Mouse (Mus musculus) MEL (cell line): ENCODE results near the gene Fem1b. TPM values are rescaled to one million over a fixed set of nuclear protein-coding genes. Genes with fewer than 3 reads are reported as not detected.

Experiments used
- DNase-seq: peaks from one replicate; pipeline ENCODE4 v3.0.0; 2011; ENCODE audit warnings: low read depth, low spot score
- H3K27ac ChIP-seq: 2 replicates; pipeline ENCODE4 v1.5.1; 2012; ENCODE audit warnings: low read depth, mild to moderate bottlenecking, control low read depth, low read length, moderate library complexity; ENCODE audit not compliant: control insufficient read depth
- H3K27me3 ChIP-seq, 2 experiments: fragments of 150-350 bp in 1 of 2; sonication (generic) in 1 of 2; 2 replicates each; pipeline ENCODE4 v1.6.1; 2012; ENCODE audit warnings: low read length in 2 of 2, mild to moderate bottlenecking in 2 of 2, improper control_type of control experiment in 1 of 2, moderate library complexity in 1 of 2; ENCODE audit not compliant: insufficient read depth in 2 of 2, control insufficient read depth in 1 of 2
- H3K36me3 ChIP-seq, 2 experiments: 2 replicates each; pipeline ENCODE4 v1.6.1; 2012 to 2014; ENCODE audit warnings: low read length in 2 of 2, improper control_type of control experiment in 1 of 2, inconsistent platforms in 1 of 2, mild to moderate bottlenecking in 1 of 2; ENCODE audit not compliant: insufficient read depth in 2 of 2, control insufficient read depth in 1 of 2
- H3K4me1 ChIP-seq, 2 experiments: fragments of 150-350 bp in 1 of 2; sonication (generic) in 1 of 2; 2 replicates each; pipeline ENCODE4 v1.6.1; 2012; ENCODE audit warnings: low read length in 2 of 2, improper control_type of control experiment in 1 of 2, mild to moderate bottlenecking in 1 of 2; ENCODE audit not compliant: insufficient read depth in 2 of 2, control insufficient read depth in 1 of 2
- H3K4me3 ChIP-seq, 2 experiments: fragments of 150-350 bp in 1 of 2; sonication (generic) in 1 of 2; 2 replicates each; pipeline ENCODE4 v1.5.1; 2012; ENCODE audit warnings: low read depth in 2 of 2, low read length in 2 of 2, mild to moderate bottlenecking in 2 of 2, moderate library complexity in 2 of 2, control low read depth in 1 of 2, improper control_type of control experiment in 1 of 2; ENCODE audit not compliant: control insufficient read depth in 1 of 2, insufficient read depth in 1 of 2
- H3K79me2 ChIP-seq: 2 replicates; pipeline ENCODE4 v1.6.1; 2012; ENCODE audit warnings: mild to moderate bottlenecking, low read length, moderate library complexity; ENCODE audit not compliant: control insufficient read depth, poor library complexity, insufficient read depth
- H3K9ac ChIP-seq: 2 replicates; pipeline ENCODE4 v1.6.1; 2012; ENCODE audit warnings: low read depth, mild to moderate bottlenecking, control low read depth, low read length, moderate library complexity; ENCODE audit not compliant: control insufficient read depth, poor library complexity, severe bottlenecking
- H3K9me3 ChIP-seq: fragments of 150-350 bp; sonication (generic); replicated peaks from 2 replicates; pipeline ENCODE4 v1.6.1; 2012; ENCODE audit warnings: mild to moderate bottlenecking, low read length, improper control_type of control experiment, moderate library complexity; ENCODE audit not compliant: insufficient read depth
- BHLHE40 ChIP-seq: IDR thresholded peaks from 2 replicates; pipeline ENCODE4 v1.6.1; 2012; ENCODE audit warnings: low read depth, mild to moderate bottlenecking, inconsistent platforms, low read length, improper control_type of control experiment, borderline replicate concordance
- CHD2 ChIP-seq: IDR thresholded peaks from 2 replicates; pipeline ENCODE4 v1.6.1; 2011; ENCODE audit warnings: low read length, improper control_type of control experiment
- CTCF ChIP-seq, 3 experiments: IDR thresholded peaks in 2 of 3; conservative IDR thresholded peaks in 1 of 3; 2 replicates each; pipeline ENCODE4 v1.5.1; 2011 to 2012; ENCODE audit warnings: low read length in 3 of 3, low read depth in 2 of 3, mild to moderate bottlenecking in 2 of 3, improper control_type of control experiment in 1 of 3, inconsistent platforms in 1 of 3, mixed read lengths in 1 of 3, moderate library complexity in 1 of 3; ENCODE audit not compliant: control insufficient read depth in 1 of 3, insufficient read depth in 1 of 3, poor library complexity in 1 of 3, severe bottlenecking in 1 of 3
- E2F4 ChIP-seq: IDR thresholded peaks from 2 replicates; pipeline ENCODE4 v1.6.1; 2011; ENCODE audit warnings: low read depth, low read length, improper control_type of control experiment, borderline replicate concordance
- ELF1 ChIP-seq: IDR thresholded peaks from 2 replicates; pipeline ENCODE4 v1.6.1; 2014; ENCODE audit warnings: low read depth, mild to moderate bottlenecking, inconsistent platforms, low read length, improper control_type of control experiment, moderate library complexity
- ETS1 ChIP-seq: IDR thresholded peaks from 2 replicates; pipeline ENCODE4 v1.6.1; 2012; ENCODE audit warnings: low read depth, mild to moderate bottlenecking, inconsistent platforms, low read length, improper control_type of control experiment, moderate library complexity
- GATA1 ChIP-seq: IDR thresholded peaks from 2 replicates; pipeline ENCODE4 v1.6.1; 2011; ENCODE audit warnings: low read depth, low read length, improper control_type of control experiment
- HCFC1 ChIP-seq: IDR thresholded peaks from 2 replicates; pipeline ENCODE4 v1.6.1; 2012; ENCODE audit warnings: low read depth, mild to moderate bottlenecking, inconsistent platforms, low read length, improper control_type of control experiment, moderate library complexity
- JUND ChIP-seq: IDR thresholded peaks from 2 replicates; pipeline ENCODE4 v1.6.1; 2011; ENCODE audit warnings: low read depth, mild to moderate bottlenecking, improper control_type of control experiment, low read length
- MAX ChIP-seq: IDR thresholded peaks from 2 replicates; pipeline ENCODE4 v1.6.1; 2011; ENCODE audit warnings: low read length, improper control_type of control experiment
- MXI1 ChIP-seq: IDR thresholded peaks from 2 replicates; pipeline ENCODE4 v1.6.1; 2011; ENCODE audit warnings: mild to moderate bottlenecking, low read depth, low read length, improper control_type of control experiment
- MYB ChIP-seq: IDR thresholded peaks from 2 replicates; pipeline ENCODE4 v1.6.1; 2011; ENCODE audit warnings: mild to moderate bottlenecking, low read depth, low read length, improper control_type of control experiment
- MYC ChIP-seq: IDR thresholded peaks from 2 replicates; pipeline ENCODE4 v1.6.1; 2011; ENCODE audit warnings: low read depth, mild to moderate bottlenecking, low read length, improper control_type of control experiment, moderate library complexity
- NELFE ChIP-seq: IDR thresholded peaks from 2 replicates; pipeline ENCODE4 v1.6.1; 2011; ENCODE audit warnings: low read depth, low read length, improper control_type of control experiment
- NRF1 ChIP-seq: IDR thresholded peaks from 2 replicates; pipeline ENCODE4 v1.6.1; 2014; ENCODE audit warnings: low read depth, mild to moderate bottlenecking, inconsistent platforms, low read length, improper control_type of control experiment, moderate library complexity; ENCODE audit not compliant: poor library complexity, insufficient read depth, severe bottlenecking
- POLR2AphosphoS2 ChIP-seq: IDR thresholded peaks from 2 replicates; pipeline ENCODE4 v1.6.1; 2011; ENCODE audit warnings: low read length, improper control_type of control experiment
- POLR2AphosphoS5 ChIP-seq: IDR thresholded peaks from 2 replicates; pipeline ENCODE4 v1.6.1; 2012; ENCODE audit warnings: low read depth, borderline replicate concordance, mild to moderate bottlenecking, inconsistent platforms, low read length, moderate library complexity, mixed read lengths
- RCOR1 ChIP-seq: IDR thresholded peaks from 2 replicates; pipeline ENCODE4 v1.6.1; 2012; ENCODE audit warnings: low read depth, mild to moderate bottlenecking, inconsistent platforms, low read length, improper control_type of control experiment
- SIN3A ChIP-seq: IDR thresholded peaks from 2 replicates; pipeline ENCODE4 v1.6.1; 2012; ENCODE audit warnings: low read length, improper control_type of control experiment, inconsistent platforms
- TAL1 ChIP-seq: IDR thresholded peaks from 2 replicates; pipeline ENCODE4 v1.6.1; 2012; ENCODE audit warnings: mild to moderate bottlenecking, inconsistent platforms, low read length, moderate library complexity, mixed read lengths
- TBP ChIP-seq: IDR thresholded peaks from 2 replicates; pipeline ENCODE4 v1.8.0; 2011; ENCODE audit warnings: low read depth, low read length, improper control_type of control experiment
- TCF12 ChIP-seq: IDR thresholded peaks from 2 replicates; pipeline ENCODE4 v1.6.1; 2014; ENCODE audit warnings: low read depth, mild to moderate bottlenecking, inconsistent platforms, low read length, improper control_type of control experiment, moderate library complexity
- UBTF ChIP-seq: IDR thresholded peaks from 2 replicates; pipeline ENCODE4 v1.6.1; 2012; ENCODE audit warnings: low read depth, mild to moderate bottlenecking, inconsistent platforms, low read length, improper control_type of control experiment, moderate library complexity, borderline replicate concordance; ENCODE audit not compliant: insufficient read depth
- USF2 ChIP-seq, 2 experiments: IDR thresholded peaks; 2 replicates each; pipeline ENCODE4 v1.6.1; 2011 to 2012; ENCODE audit warnings: improper control_type of control experiment in 2 of 2, low read length in 2 of 2, borderline replicate concordance in 1 of 2, inconsistent platforms in 1 of 2, low read depth in 1 of 2, mild to moderate bottlenecking in 1 of 2; ENCODE audit not compliant: insufficient read depth in 1 of 2
- ZC3H11A ChIP-seq: IDR thresholded peaks from 2 replicates; pipeline ENCODE4 v1.6.1; 2012; ENCODE audit warnings: low read depth, mild to moderate bottlenecking, inconsistent platforms, low read length, improper control_type of control experiment
- ZKSCAN1 ChIP-seq: IDR thresholded peaks from 2 replicates; pipeline ENCODE4 v1.6.1; 2012; ENCODE audit warnings: low read depth, mild to moderate bottlenecking, inconsistent platforms, low read length, improper control_type of control experiment, moderate library complexity
- ZMIZ1 ChIP-seq: IDR thresholded peaks from 2 replicates; pipeline ENCODE4 v1.6.1; 2012; ENCODE audit warnings: low read depth, mild to moderate bottlenecking, inconsistent platforms, low read length, improper control_type of control experiment, moderate library complexity
- ZNF384 ChIP-seq: IDR thresholded peaks from 2 replicates; pipeline ENCODE4 v1.6.1; 2012; ENCODE audit warnings: low read depth, mild to moderate bottlenecking, inconsistent platforms, low read length, improper control_type of control experiment
- polyA plus RNA-seq, 2 experiments: library from polyadenylated mRNA; stranded (reverse) in 1 of 2; unstranded in 1 of 2; fragments of >175 nt in 1 of 2; fragments of >200 nt in 1 of 2; gene quantifications; 2 replicates each; pipeline versions ENCODE4 v1.2.1 to v1.2.4; 2012; ENCODE audit warnings: low replicate concordance in 2 of 2, low read depth in 1 of 2; ENCODE audit not compliant: insufficient read length in 2 of 2, insufficient read depth in 1 of 2, missing spikeins in 1 of 2
- total RNA-seq: library from RNA; depleted of rRNA; stranded (reverse); fragments of 300-350 nt; gene quantifications from 2 replicates; pipeline ENCODE4 v1.2.3, GENCODE M21; 2012

The Fem1b gene
- total and polyA plus RNA-seq, 3 experiments: 38.2 to 99.4 (median 50.5) TPM

- H3K9me3 ChIP-seq: no peaks in the 10 kb centered on the region
- no peak for TF ChIP-seq ZC3H11A
- no peak for TF ChIP-seq GATA1
- no peak for TF ChIP-seq POLR2AphosphoS2
- TF ChIP-seq MXI1: no peak
- TF ChIP-seq E2F4: no peak
- TF ChIP-seq CTCF (IDR thresholded peaks at IDR 0.05 in 2 of 3, conservative IDR thresholded peaks at IDR 0.05 in 1 of 3; ENCODE audit: control insufficient read depth in 1 of 3, insufficient read depth in 1 of 3, low read depth in 2 of 3, low read length in 3 of 3, poor library complexity in 1 of 3, severe bottlenecking in 1 of 3): no peak
- no peak for TF ChIP-seq ZMIZ1
- no peak for TF ChIP-seq MYB
- no peak for TF ChIP-seq UBTF
- no peak for TF ChIP-seq MYC
- TF ChIP-seq MAX: no peak
- no peak for TF ChIP-seq HCFC1
- TF ChIP-seq USF2 (IDR thresholded peaks at IDR 0.05; ENCODE audit: borderline replicate concordance in 1 of 2, insufficient read depth in 1 of 2, low read depth in 1 of 2, low read length in 2 of 2): no peak
- no peak for TF ChIP-seq ELF1
- TF ChIP-seq CHD2: no peak
- DNase-seq: no peak
- no peaks in the 10 kb centered on the region for H3K27me3 ChIP-seq
- no peaks in the 10 kb centered on the region for H3K79me2 ChIP-seq
- H3K4me1 ChIP-seq: peaks cover 12 to 22% of the 10 kb centered on the region in 2 experiments
- H3K27ac ChIP-seq: no peak overlapping the region
- no peak overlapping the region for H3K9ac ChIP-seq
- H3K36me3 ChIP-seq: peaks cover 0 to 16% of the 10 kb centered on the region in 2 experiments; a peak in 2 of 4 replicates
- H3K4me3 ChIP-seq: no peak overlapping the region
These were observed 7.8 kb upstream of the Fem1b start for GRCm38 (mm10) chr9:62819494-62819893.

DNA sequence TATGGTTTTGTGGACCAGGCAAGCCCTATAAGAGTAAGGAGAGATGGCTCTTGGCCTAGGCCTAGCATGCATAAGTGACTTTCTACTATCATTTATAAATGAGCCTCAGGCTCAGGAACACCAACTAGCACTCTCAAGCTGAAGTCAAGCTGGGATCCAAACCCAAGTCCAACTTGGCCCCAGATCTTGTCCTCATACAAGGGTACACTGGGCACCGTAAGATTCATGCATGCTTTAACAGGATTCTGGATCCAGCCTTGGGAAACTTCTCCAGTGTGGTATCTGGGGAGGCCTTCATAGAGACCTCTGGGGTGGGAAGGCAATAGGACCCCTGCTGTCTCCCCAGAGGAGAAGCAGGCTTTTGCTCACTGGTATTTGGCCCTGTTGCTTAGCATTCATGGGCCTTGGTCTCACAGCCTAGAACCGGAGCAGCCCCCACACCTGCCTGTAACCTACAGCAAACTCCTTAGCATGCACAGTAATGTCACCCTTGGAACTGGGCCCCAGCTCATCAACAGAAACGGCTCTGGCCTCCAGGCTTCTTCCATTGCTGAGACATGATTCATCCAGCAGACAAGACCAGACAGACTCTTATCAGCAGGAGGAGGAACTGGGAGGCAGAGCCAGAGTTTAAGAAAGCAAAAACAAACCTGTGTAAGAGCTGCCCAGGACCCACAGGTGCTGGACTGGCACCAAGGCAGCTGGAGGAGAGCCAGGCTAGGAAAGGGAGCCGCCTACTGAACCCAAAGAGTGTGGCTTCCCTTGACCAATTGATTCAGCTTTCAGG lies 6.3 kb upstream of the Fem1b start:
- Histone ChIP-seq H3K9me3 (no peaks in the 10 kb centered on the region), H3K9ac (peak overlapping the region; percentile 49), H3K79me2 (no peaks in the 10 kb centered on the region), H3K27me3 (no peaks in the 10 kb centered on the region), H3K4me1 (peaks cover 12 to 27% of the 10 kb centered on the region in 2 experiments), H3K4me3 (peak overlapping the region; percentile 12 to 22; a peak in 2 of 4 replicates), H3K36me3 (peaks cover 0 to 19% of the 10 kb centered on the region in 2 experiments; a peak in 2 of 4 replicates), H3K27ac (peak overlapping the region; percentile 65)
- DNase-seq: peak; percentile 74
- TF ChIP-seq TCF12 (no peak), MAX (no peak), CTCF (IDR thresholded peaks at IDR 0.05 in 2 of 3, conservative IDR thresholded peaks at IDR 0.05 in 1 of 3; ENCODE audit: control insufficient read depth in 1 of 3, insufficient read depth in 1 of 3, low read depth in 2 of 3, low read length in 3 of 3, poor library complexity in 1 of 3, severe bottlenecking in 1 of 3) (no peak), JUND (no peak), BHLHE40 (no peak), RCOR1 (no peak; the same call in none of the 2 replicates), TAL1 (no peak), GATA1 (peak; percentile 72), NRF1 (no peak), NELFE (no peak), TBP (no peak), POLR2AphosphoS2 (no peak), ETS1 (peak; percentile 34; the same call in 1 of the 2 replicates), POLR2AphosphoS5 (no peak), ZKSCAN1 (no peak), E2F4 (no peak), ZNF384 (no peak), SIN3A (peak; percentile 39; the same call in 1 of the 2 replicates), HCFC1 (0 out of 2 replicates have a peak, but pooled peaks have one; percentile 25), CHD2 (no peak)
